Mouse (Mus musculus): ENCODE results near the gene Acox3.

Acox3 gene

DNA sequence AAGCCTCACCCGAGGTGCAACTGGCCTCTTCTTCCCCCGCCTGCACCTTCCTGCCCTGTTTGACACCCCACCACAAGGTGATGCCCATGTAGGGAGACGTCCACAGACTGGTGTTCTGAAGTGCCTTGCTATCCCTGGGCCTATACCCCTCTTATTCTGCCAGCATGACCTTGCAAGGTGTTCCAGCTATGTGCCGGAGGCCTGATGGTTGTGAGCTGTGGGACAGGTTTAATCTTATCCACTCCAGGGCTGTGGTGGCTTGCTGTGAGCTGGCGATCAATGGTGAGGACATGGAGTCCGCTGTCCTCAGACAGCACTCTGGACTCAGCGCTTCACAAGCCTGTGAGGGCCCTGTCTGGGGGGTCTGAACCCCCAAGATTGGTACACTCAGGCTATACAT is 27.5 kb downstream of the Acox3 start:
- DNase-seq (ENCODE audit: low read depth, low spot score): no peak

GRCm38 (mm10) chr5:35611170-35611569 is 28.3 kb downstream of the Acox3 start:
- no peak for DNase-seq (ENCODE audit: low read depth, low spot score)

GRCm38 (mm10) chr5:35611900-35612299 is 29.1 kb downstream of the Acox3 start:
- DNase-seq (ENCODE audit: low read depth, low spot score): peak; percentile 47

DNA sequence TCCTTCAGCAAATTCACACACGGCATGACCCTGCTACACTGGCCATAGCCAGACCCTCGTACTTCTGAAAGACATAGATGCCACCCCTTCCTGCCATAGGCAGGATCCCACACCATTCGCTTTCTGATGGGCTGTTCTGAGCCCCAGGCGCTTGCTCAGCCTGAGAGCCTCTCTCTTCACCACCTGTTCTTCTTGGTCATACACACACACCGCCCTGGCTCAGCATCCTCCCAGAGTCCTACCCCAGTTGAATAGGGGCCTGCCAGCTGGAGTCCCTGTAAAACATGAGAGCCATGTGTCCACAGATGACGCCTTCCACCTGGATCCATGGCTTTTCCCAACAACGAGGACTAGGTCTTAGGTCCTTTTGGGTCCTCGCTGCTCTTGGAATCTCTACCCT is 29.9 kb downstream of the Acox3 start:
- DNase-seq (ENCODE audit: low read depth, low spot score): no peak

DNA sequence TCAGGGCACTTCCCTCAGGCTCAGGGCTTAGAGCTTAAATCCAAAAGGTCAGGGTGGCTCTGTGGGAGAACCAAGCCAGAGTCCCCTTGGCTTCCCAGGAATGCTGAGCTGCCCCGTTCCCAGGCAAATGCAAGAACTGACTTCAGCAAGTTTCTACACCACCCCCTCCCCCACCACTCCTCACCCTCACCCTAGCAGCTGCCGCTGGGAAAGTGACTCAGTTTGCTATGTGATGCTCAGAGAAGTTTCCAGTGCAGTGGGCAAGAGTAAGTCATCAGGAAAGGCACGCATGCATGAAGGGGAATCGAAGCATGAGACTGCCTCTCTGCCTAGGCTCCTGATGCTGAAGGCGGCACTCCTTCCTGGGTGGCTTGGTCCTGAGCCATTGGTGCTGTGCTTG is 34.1 kb downstream of the Acox3 start:
- DNase-seq (ENCODE audit: low read depth, low spot score): peak; percentile 66

DNA sequence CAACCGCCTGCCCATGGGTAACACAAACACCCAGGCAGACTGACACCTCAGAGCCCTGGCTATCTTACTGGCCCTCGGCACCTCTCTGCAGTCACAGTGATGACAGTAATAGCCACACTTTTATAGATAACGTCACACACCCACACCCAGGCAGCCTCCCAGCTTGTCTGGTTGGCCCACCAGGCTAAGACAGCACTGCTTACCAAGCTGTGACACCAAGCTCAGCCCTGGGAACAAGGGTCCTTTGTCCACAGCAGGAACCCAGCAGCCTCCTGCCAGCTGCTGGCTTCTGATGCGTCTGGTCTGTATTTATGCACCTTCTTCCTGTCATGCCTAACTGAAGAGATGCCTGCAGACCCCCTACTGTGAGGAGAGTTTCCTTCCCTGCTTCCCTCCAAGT is 38.3 kb downstream of the Acox3 start:
- DNase-seq (ENCODE audit: low read depth, low spot score): peak; percentile 60

DNA sequence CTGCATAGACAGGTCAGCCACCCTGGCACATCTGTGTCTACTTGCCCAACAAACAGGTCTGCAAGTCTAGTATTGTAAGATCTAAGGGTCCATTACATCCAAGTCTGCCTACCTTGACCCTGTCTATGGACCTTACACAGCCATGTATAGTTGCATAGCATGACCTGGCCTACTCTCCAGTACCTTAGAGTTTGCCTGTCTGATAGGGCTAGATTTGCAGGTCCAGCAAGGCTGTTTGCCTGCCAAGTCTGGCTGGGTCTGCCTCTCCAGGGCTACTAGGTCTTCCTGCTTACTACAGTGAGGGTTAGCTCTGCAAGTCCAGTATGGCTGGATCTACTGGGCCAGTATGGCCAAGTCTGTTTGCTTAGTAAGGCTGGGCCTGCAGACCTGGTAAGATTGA is 41.0 kb downstream of the Acox3 start:
- no peak for DNase-seq (ENCODE audit: low read depth, low spot score)

DNA sequence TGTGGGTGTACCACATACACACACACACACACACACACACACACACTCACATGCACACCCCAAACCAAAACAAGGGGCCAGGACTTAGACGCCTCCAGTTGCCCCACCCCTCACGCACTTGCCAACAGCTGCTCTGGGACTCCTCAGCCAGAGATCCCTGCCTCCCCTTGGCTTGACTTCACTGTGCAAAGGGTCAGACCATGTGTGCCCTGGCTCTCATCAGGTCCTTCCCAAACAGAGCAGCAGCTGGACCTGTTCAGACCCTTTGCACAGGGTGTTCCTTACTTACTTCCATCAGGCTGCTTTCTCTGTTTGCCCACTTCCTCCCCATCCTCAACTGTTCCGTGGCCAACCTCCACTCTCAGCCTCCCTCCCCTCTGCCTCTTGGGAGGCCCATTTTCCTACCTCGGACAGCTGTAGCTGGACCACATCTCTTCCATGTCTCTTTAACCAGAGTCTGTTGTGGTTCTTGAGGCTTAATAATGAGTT is 42.0 kb downstream of the Acox3 start:
- DNase-seq (ENCODE audit: low read depth, low spot score): no peak

GRCm38 (mm10) chr5:35626408-35626807 is 43.6 kb downstream of the Acox3 start:
- DNase-seq (ENCODE audit: low read depth, low spot score): no peak

DNA sequence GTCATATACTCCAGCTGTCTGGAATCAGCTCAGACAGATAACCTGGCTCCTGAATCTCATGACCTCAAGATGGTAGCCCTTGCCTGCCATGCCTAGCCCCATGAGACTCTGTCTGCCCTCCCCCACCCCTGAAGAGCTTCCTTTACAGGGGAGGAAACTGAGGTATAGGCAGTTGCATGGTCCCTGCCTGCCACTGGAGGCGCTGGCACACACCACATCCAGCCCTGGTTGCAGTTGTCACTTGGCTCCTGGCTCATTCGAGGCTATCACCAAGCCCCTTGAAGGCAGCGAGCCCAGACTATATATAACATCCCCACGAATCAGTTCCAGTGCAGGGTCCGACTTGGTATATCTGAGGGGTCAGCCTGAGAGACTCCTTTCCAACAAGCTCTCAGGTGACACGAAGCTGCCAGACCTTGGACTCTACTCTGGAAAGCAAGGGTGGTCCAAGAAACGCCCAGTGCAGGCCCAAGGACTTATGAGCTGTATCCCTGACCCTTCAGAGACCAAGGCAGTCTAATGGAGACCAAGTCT is 44.5 kb downstream of the Acox3 start:
- no peak for DNase-seq (ENCODE audit: low read depth, low spot score)

GRCm38 (mm10) chr5:35628685-35629084 is 45.8 kb downstream of the Acox3 start:
- DNase-seq (ENCODE audit: low read depth, low spot score): peak; percentile 81

GRCm38 (mm10) chr5:35629333-35629732 is 46.5 kb downstream of the Acox3 start:
- DNase-seq (ENCODE audit: low read depth, low spot score): no peak

DNA sequence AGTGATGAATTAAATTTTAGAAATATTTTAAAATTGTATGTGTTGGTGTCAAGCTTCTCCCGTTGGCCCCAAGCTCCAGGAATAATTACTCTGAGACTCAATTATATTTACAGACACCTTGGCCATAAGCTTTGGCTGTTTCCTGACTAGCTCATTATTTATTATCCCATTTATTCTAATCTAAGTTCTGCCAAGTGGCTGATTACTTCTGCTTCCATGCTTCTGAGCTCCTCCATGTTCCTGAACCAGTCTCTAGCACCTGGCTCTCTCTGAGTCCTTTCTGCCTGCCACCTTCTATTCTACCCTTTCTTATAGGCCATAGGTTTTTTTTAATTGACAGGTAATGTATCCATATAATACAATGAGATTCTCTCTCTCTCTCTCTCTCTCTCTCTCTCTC is 47.9 kb downstream of the Acox3 start:
- no peak for DNase-seq (ENCODE audit: low read depth, low spot score)

DNA sequence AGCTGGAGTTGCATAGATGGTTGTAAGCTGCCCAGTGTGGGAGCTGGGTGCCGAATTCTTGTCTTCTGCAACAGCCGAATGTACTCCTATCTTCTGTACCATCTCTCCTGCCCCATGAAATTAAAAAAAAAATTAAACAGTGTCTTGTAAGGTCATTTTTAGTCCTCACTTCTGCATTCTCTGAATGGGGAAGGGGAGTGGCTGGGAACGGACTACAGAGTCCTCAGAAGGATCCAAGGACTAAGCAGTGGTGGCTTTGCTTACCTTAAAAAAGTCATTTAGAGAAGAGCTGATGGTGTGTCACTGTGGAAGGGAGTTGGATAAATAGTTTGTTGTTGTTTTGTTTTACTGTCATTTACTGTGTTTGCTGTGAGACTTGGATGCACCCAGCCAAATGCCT is 48.4 kb downstream of the Acox3 start:
- DNase-seq (ENCODE audit: low read depth, low spot score): no peak

- DNase-seq (ENCODE audit: low read depth, low spot score): no peak
Measured at GRCm38 (mm10) chr5:35631755-35632154, 48.9 kb downstream of the Acox3 start.

DNA sequence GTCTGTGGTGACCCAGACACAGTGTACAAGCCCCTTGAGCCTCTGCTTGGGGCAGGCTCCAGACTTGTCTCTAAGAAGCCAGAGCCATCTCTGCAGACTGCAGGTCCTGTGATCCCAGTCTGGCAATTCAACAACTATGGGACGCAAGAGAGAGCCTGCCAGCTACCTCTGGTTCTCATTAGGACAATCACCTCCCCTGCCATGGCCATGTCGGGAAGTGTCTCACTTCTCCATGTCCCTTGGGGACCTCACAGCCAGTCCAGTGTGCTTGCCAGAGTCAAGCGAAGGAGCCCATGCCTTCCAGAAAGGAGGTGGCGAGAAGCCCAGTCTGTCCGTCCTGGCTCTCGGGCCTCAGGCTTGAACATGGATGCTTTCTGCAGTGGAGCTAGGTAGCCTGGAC is 50.0 kb downstream of the Acox3 start:
- DNase-seq (ENCODE audit: low read depth, low spot score): no peak

GRCm38 (mm10) chr5:35636016-35636415 is 53.2 kb downstream of the Acox3 start:
- no peak for DNase-seq (ENCODE audit: low read depth, low spot score)

DNA sequence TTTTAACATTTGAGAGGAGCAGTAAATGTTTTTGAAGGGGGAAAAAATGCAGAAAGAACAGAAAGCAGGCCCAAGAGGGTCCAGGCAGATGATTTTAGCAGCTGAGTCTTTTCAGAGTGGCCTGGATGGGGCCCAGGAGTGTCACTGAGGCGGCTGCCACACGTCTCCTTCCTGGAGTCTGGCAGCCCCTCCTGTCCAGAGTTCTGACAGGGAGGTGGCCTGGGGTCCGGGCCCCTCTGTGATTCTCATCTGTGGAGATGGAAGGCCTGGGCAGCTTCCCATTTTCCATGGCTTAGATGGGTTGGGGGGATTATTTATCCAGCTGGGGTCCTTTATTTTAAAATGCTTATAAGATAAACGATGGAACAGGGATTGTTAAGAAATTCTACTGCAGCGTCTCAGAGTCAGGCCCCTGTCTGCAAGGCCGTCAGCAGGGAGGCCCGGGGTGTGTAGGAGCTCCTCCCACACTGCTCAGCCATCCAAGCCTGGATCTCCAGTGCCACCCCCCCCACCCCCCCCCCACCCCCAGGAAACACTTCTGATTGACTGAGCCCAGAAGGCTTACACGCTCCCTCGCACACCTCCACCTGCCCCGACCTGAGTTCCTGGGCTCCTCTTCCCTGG is 59.2 kb downstream of the Acox3 start:
- no peak for DNase-seq (ENCODE audit: low read depth, low spot score)

GRCm38 (mm10) chr5:35643401-35644048 is 60.7 kb downstream of the Acox3 start:
- no peak for DNase-seq (ENCODE audit: low read depth, low spot score)

GRCm38 (mm10) chr5:35644082-35644481 is 61.2 kb downstream of the Acox3 start:
- no peak for DNase-seq (ENCODE audit: low read depth, low spot score)

DNA sequence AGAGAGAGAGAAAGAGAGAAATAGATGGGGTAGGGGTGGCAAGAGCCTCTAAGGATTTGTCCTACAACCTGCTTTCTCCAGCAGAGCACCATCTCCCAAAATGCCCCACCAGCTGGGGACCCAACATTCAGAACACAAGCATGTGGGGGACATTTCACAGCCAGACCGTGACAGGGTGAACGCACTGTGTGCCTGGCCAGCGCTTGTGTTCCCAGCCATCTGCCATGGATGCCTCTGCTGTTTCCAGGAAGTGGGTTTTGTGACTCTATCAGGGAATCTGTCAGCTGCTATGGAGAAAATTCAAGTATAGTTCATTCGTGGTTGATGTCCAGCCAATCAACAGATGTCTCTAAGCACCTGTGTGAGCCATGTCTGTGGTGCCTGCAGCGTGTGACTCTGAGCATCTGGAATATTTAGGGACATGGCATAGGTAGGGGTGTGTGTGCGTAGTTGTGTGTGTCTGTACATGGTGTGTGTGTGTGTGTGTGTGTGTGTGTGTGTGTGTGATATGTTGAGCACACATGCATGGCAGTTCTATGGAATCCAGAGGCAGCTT is 63.2 kb downstream of the Acox3 start:
- DNase-seq (ENCODE audit: low read depth, low spot score): no peak

GRCm38 (mm10) chr5:35646927-35647326 is 64.1 kb downstream of the Acox3 start:
- DNase-seq (ENCODE audit: low read depth, low spot score): no peak

- DNase-seq (ENCODE audit: low read depth, low spot score): no peak
Measured at GRCm38 (mm10) chr5:35647562-35647961, 64.7 kb downstream of the Acox3 start.
